Mouse (Mus musculus): ENCODE results near the gene Clca3b.
"Not testable (repeated sequence)": the region's sequence is repeated elsewhere in the genome, so short reads cannot be mapped to it uniquely, and the experiment has no call there.

DNA sequence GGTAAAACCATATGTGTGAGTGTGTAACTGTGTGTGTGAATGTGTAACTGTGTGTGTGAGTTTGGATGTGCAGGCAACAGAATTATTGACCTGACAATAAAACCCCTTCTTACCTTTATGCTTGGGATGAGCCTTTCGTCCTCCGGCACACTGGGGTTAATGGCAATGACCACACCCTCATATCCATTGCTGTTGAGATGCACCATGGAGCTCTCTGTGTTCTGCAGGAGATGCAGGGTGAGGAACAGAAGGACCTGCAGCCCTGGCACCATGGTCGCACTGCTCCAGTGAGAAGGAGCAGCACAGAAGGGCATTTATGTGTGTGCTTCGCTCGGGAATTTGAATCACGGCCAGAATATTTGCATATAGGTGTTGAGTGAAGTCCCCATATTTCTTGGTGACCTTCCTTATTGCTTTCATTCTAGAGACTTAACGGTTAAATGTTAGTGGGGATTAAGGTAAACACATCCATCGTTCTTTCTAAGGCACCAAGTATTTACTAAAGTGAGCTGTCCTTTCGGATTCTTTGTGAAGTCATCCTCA, at the start of gene Clca3b:
- not testable (repeated sequence) for TF ChIP-seq POLR2A (IDR thresholded peaks at IDR 0.05; ENCODE audit: borderline replicate concordance, control insufficient read depth, low read depth, low read length); CTCF (IDR thresholded peaks at IDR 0.05; ENCODE audit: control insufficient read depth, insufficient read depth, low read length)

All from bone marrow, adult 2 months (tissue).